Mouse (Mus musculus): ENCODE measurements around the gene Notum. TPM values are rescaled to one million over a fixed set of nuclear protein-coding genes. Genes with fewer than 3 reads are reported as not detected.
A peak's percentile ranks its signal among the peaks of the same experiment; 100 is the strongest.

The Notum gene
- polyA plus RNA-seq, 1 experiment: 0.63 TPM

DNA sequence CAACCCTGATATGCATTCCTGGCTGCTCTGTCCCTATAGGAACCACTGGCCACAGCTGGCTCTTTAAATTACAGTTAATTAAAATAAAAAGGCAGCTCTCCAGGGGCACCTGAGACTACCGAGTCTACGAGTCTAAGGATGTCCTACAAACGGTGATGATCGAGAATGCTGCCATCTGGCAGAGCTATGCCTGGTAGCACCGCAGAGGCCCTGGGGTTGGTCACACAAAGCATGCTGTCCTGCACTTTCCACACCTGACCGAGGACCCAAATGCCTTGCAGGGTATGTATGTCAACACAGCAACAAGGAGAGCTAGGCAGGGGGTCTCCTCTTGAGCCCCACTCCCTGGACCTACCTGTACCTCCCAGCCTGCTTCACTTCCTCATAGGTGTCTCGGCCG is 47.0 kb downstream of the Notum start:
- Histone ChIP-seq H3K27ac (ENCODE audit: insufficient read depth, low read length) (no peak overlapping the region), H3K4me1 (ENCODE audit: control insufficient read depth, insufficient read depth, low read length) (0 out of 2 replicates have a peak, but pooled peaks cover 3% of the 10 kb centered on the region), H3K4me3 (ENCODE audit: insufficient read depth, low read length) (no peak overlapping the region)
- no peak for TF ChIP-seq POLR2A (IDR thresholded peaks at IDR 0.05; ENCODE audit: low read depth, low read length)
- TF ChIP-seq CTCF (IDR thresholded peaks at IDR 0.05; ENCODE audit: borderline replicate concordance, insufficient read depth, low read length): no peak

DNA sequence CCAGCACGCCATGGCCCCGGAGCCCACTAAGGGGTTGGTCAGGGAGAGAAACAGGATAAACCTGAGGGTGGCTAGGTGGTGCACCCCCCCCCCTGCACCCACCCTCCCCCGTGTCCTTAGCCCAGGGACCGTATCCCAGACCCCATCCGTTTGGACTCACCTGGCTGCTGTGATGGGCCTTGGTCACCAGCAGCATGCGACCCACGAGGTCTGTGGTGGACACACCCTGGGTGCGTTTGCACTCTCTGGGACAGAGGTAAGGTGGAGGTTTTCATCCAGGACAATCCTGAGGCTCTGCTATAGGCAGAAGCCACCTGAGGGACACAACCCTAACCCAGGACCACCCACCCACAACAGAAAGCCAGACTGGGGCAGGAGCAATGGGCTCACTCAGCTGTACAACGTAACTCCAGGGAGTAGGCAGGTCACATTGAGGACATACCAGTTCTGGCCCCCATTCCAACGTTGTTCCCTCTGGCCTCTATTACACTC is 47.4 kb downstream of the Notum start:
- no peak overlapping the region for H3K4me3 ChIP-seq (ENCODE audit: insufficient read depth, low read length)
- TF ChIP-seq POLR2A (IDR thresholded peaks at IDR 0.05; ENCODE audit: low read depth, low read length) (no peak), CTCF (IDR thresholded peaks at IDR 0.05; ENCODE audit: borderline replicate concordance, insufficient read depth, low read length) (no peak)
- H3K27ac ChIP-seq (ENCODE audit: insufficient read depth, low read length): no peak overlapping the region
- 0 out of 2 replicates have a peak, but pooled peaks cover 7% of the 10 kb centered on the region for H3K4me1 ChIP-seq (ENCODE audit: control insufficient read depth, insufficient read depth, low read length)

DNA sequence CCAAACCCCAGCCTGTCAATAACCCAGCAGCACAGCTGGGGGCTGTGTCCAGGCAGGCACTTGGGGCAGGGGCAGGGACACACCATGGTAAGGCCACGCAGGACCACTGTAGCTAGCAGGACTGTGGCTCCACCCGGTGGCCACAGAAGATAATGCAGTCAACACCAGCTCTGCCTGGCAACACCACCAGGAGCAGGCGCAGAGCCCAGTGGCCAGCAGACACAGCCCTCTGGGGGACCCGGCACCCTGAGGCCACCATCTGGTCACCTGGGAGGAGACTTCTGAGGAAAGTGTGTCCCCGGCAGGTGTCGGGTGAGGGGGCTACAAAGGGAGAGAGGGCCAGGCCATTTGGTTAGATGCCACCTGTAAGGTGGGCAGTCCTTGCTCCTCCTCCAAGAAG is 48.2 kb downstream of the Notum start:
- H3K4me1 ChIP-seq (ENCODE audit: control insufficient read depth, insufficient read depth, low read length): 0 out of 2 replicates have a peak, but pooled peaks cover 11% of the 10 kb centered on the region
- TF ChIP-seq CTCF (IDR thresholded peaks at IDR 0.05; ENCODE audit: borderline replicate concordance, insufficient read depth, low read length) (peak; percentile 85), POLR2A (IDR thresholded peaks at IDR 0.05; ENCODE audit: low read depth, low read length) (no peak)
- no peak overlapping the region for H3K4me3 ChIP-seq (ENCODE audit: insufficient read depth, low read length)
- no peak overlapping the region for H3K27ac ChIP-seq (ENCODE audit: insufficient read depth, low read length)

DNA sequence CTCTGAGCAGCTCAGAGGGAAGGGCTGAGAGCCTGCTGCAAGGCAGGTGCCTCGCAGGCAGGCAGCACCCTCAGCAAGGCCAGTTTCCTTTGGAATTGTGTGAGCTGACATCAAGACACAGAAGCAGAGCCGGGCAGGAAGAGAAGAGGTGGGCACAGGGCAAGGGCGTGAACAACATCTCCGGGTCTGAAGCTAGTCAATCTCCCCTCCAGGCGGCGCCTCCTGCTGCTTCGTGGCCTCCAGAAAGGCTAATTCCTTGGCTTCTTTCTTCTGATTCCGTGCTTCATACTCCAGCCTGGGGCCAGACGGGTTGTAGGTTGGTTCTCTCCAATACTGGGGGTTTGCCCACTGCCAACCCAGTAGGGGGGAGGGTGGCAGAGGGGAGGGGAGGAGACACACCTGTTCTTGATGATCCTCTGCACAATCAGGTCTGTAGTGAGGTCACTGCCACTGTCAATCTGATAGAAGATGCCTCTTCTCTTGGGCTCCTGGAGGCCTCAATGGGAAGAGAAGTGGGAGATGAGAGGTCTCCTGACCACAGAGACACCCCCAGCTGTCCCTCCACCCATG is 50.4 kb downstream of the Notum start:
- TF ChIP-seq POLR2A (IDR thresholded peaks at IDR 0.05; ENCODE audit: low read depth, low read length): no peak
- no peak for TF ChIP-seq CTCF (IDR thresholded peaks at IDR 0.05; ENCODE audit: borderline replicate concordance, insufficient read depth, low read length)
- no peak overlapping the region for H3K27ac ChIP-seq (ENCODE audit: insufficient read depth, low read length)
- 0 out of 2 replicates have a peak, but pooled peaks cover 13% of the 10 kb centered on the region for H3K4me1 ChIP-seq (ENCODE audit: control insufficient read depth, insufficient read depth, low read length)
- H3K4me3 ChIP-seq (ENCODE audit: insufficient read depth, low read length): no peak overlapping the region

DNA sequence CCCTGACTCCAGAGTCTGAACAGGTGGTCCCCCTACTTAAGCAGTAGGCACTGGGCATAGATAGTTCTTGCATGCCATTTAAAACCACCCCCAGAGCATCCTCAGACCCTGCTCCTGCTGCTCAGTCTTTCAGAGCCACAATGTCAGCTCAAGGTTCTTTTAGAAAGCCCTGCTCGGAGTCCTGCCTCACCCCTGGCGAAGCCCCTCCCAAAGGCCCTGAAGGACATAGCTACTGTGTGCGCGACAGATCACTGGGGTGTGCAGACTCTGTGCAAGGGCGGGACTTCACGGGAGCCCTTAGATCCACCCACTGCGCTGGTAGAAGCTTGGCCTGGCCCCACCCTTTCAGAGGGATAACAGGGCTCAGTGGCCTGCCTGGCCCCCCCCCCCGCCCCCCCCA is 51.7 kb downstream of the Notum start:
- no peak overlapping the region for H3K27ac ChIP-seq (ENCODE audit: insufficient read depth, low read length)
- H3K4me3 ChIP-seq (ENCODE audit: insufficient read depth, low read length): no peak overlapping the region
- H3K4me1 ChIP-seq (ENCODE audit: control insufficient read depth, insufficient read depth, low read length): 0 out of 2 replicates have a peak, but pooled peaks cover 13% of the 10 kb centered on the region
- no peak for TF ChIP-seq POLR2A (IDR thresholded peaks at IDR 0.05; ENCODE audit: low read depth, low read length)
- no peak for TF ChIP-seq CTCF (IDR thresholded peaks at IDR 0.05; ENCODE audit: borderline replicate concordance, insufficient read depth, low read length)

DNA sequence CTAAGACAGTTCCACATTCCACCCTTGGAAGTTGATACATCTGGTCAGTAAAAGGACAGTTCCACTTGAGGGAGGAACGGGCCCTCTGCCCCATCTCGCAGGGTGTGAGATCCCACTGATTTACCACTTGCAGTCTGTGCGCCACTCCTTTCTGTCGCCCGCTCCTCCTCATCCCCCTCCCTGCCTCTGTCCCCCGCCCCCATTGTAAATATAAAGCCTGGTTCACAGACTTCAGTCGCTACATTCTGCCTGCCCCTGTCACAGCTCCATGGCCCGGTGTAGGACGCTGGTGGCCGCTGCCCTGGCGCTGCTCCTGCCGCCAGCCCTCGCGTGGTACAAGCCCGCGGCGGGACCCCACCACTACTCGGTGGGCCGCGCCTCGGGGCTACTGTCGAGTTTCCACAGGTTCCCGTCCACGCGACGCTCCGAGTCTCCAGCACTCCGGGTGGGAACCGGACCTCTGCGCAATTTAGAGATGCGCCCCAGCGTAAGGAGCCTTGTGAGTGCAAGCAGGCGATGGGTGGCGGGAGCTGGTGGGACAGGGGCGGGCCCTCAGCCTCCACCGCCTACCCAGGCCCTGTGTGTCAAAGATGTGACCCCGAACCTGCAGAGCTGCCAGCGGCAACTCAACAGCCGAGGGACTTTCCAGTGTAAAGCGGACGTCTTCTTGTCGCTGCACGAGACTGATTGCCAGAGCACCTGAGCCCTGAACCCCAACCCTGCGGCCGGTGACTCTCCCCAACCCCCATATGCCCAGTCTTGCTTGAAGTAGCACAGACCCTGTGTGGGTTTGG is 52.5 kb downstream of the Notum start, which contains the start of gene Npb:
TSS of gene Npb (plus strand) at position 237 of the 794 bp plus-strand sequence.
- TF ChIP-seq CTCF (IDR thresholded peaks at IDR 0.05; ENCODE audit: borderline replicate concordance, insufficient read depth, low read length): no peak
- no peak for TF ChIP-seq POLR2A (IDR thresholded peaks at IDR 0.05; ENCODE audit: low read depth, low read length)
- 0 out of 2 replicates have a peak, but pooled peaks cover 13% of the 10 kb centered on the region for H3K4me1 ChIP-seq (ENCODE audit: control insufficient read depth, insufficient read depth, low read length)
- H3K27ac ChIP-seq (ENCODE audit: insufficient read depth, low read length): no peak within 1 kb of the TSS
- H3K4me3 ChIP-seq (ENCODE audit: insufficient read depth, low read length): no peak within 1 kb of the TSS

DNA sequence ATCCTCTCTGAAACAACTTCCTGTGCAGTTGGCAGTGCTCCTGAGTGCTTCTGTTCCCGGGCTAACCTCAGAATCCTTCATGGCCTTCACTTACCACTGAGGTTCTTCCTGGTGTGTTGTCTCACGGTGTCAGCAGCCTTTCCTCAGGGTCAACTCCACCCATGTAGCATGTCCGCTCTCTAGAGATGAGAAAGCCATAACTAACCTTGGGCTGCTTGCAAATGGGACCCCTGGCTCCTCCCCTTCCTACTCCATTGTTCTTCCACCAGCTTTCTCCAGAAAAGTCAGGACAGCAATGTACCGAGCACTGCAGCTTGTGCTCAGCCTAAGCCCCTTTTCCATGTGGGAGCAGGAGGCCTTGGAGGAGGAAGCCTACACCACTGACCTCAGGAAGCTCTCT is 54.2 kb downstream of the Notum start:
- Histone ChIP-seq H3K27ac (ENCODE audit: insufficient read depth, low read length) (no peak overlapping the region), H3K4me1 (ENCODE audit: control insufficient read depth, insufficient read depth, low read length) (0 out of 2 replicates have a peak, but pooled peaks cover 13% of the 10 kb centered on the region), H3K4me3 (ENCODE audit: insufficient read depth, low read length) (no peak overlapping the region)
- TF ChIP-seq CTCF (IDR thresholded peaks at IDR 0.05; ENCODE audit: borderline replicate concordance, insufficient read depth, low read length) (no peak), POLR2A (IDR thresholded peaks at IDR 0.05; ENCODE audit: low read depth, low read length) (no peak)

DNA sequence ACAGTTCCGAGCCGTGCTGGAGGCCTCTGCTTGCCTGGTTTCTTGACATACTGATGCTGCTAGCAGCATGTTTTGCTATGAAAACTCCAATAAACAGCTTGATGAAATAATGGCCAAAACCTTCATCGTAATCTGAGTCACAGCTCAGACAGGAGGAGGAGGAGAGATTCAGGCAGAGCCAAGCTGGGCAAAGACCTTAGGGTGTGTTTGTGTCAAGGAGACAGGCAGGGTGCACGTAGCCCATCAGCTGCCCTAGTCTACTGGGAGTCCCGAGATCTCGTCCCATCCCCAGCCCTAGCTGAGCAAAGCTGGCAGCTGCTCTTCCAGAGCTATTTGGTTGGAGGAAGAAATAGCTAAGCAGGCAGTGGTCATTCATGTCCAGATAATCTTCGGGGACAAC is 55.3 kb downstream of the Notum start:
- TF ChIP-seq CTCF (IDR thresholded peaks at IDR 0.05; ENCODE audit: borderline replicate concordance, insufficient read depth, low read length): no peak
- TF ChIP-seq POLR2A (IDR thresholded peaks at IDR 0.05; ENCODE audit: low read depth, low read length): no peak
- H3K4me1 ChIP-seq (ENCODE audit: control insufficient read depth, insufficient read depth, low read length): 0 out of 2 replicates have a peak, but pooled peaks cover 13% of the 10 kb centered on the region
- H3K4me3 ChIP-seq (ENCODE audit: insufficient read depth, low read length): no peak overlapping the region
- H3K27ac ChIP-seq (ENCODE audit: insufficient read depth, low read length): no peak overlapping the region

Other genes with a start within 250 kb of the Notum start
- 76.1 and 81.6 TPM in 2 replicates for gene Nploc4, start 223.5 kb downstream of the Notum start, polyA plus RNA-seq (2011; ENCODE audit: insufficient read length, low read depth, missing spikeins)
- not detected in 2 replicates for gene Tspan10, start 218.5 kb downstream of the Notum start, polyA plus RNA-seq (2011; ENCODE audit: insufficient read length, low read depth, missing spikeins)
- gene Pde6g, start 207.7 kb downstream of the Notum start, polyA plus RNA-seq (2011; ENCODE audit: insufficient read length, low read depth, missing spikeins): not detected in 2 replicates
- 5.6 TPM in 2 replicates for gene Oxld1, start 203.1 kb downstream of the Notum start, polyA plus RNA-seq (2011; ENCODE audit: insufficient read length, low read depth, missing spikeins)
- 18.9 and 27.3 TPM in 2 replicates for gene Ccdc137, start 203.1 kb downstream of the Notum start, polyA plus RNA-seq (2011; ENCODE audit: insufficient read length, low read depth, missing spikeins)
- gene Arl16, start 193.6 kb downstream of the Notum start, polyA plus RNA-seq (2011; ENCODE audit: insufficient read length, low read depth, missing spikeins): 24.0 and 30.7 TPM in 2 replicates
- 51.1 and 58.0 TPM in 2 replicates for gene Mrpl12, start 176.6 kb downstream of the Notum start, polyA plus RNA-seq (2011; ENCODE audit: insufficient read length, low read depth, missing spikeins)
- gene Slc25a10, start 169.3 kb downstream of the Notum start, polyA plus RNA-seq (2011; ENCODE audit: insufficient read length, low read depth, missing spikeins): 22.0 and 22.4 TPM in 2 replicates
- gene Gcgr, start 130.5 kb downstream of the Notum start, polyA plus RNA-seq (2011; ENCODE audit: insufficient read length, low read depth, missing spikeins): not detected in 2 replicates
- 65.4 and 90.1 TPM in 2 replicates for gene Mcrip1, start 111.4 kb downstream of the Notum start, polyA plus RNA-seq (2011; ENCODE audit: insufficient read length, low read depth, missing spikeins)
- gene Ppp1r27, start 110.0 kb downstream of the Notum start, polyA plus RNA-seq (2011; ENCODE audit: insufficient read length, low read depth, missing spikeins): not detected in 2 replicates
- gene P4hb, start 87.9 kb downstream of the Notum start, polyA plus RNA-seq (2011; ENCODE audit: insufficient read length, low read depth, missing spikeins): 846 and 907 TPM in 2 replicates
- 500 and 534 TPM in 2 replicates for gene Arhgdia, start 79.6 kb downstream of the Notum start, polyA plus RNA-seq (2011; ENCODE audit: insufficient read length, low read depth, missing spikeins)
- gene Alyref, start 62.8 kb downstream of the Notum start, polyA plus RNA-seq (2011; ENCODE audit: insufficient read length, low read depth, missing spikeins): 112 and 150 TPM in 2 replicates
- 78.0 and 87.2 TPM in 2 replicates for gene Anapc11, start 62.8 kb downstream of the Notum start, polyA plus RNA-seq (2011; ENCODE audit: insufficient read length, low read depth, missing spikeins)
- gene Npb, start 52.7 kb downstream of the Notum start, polyA plus RNA-seq (2011; ENCODE audit: insufficient read length, low read depth, missing spikeins): not detected in 2 replicates
- 39.5 and 45.2 TPM in 2 replicates for gene Pcyt2, start 43.2 kb downstream of the Notum start, polyA plus RNA-seq (2011; ENCODE audit: insufficient read length, low read depth, missing spikeins)
- gene Sirt7, start 35.9 kb downstream of the Notum start, polyA plus RNA-seq (2011; ENCODE audit: insufficient read length, low read depth, missing spikeins): 15.9 and 19.2 TPM in 2 replicates
- gene Mafg, start 27.6 kb downstream of the Notum start, polyA plus RNA-seq (2011; ENCODE audit: insufficient read length, low read depth, missing spikeins): 39.4 and 43.9 TPM in 2 replicates
- 44.5 and 59.0 TPM in 2 replicates for gene Pycr1, start 17.4 kb downstream of the Notum start, polyA plus RNA-seq (2011; ENCODE audit: insufficient read length, low read depth, missing spikeins)
- gene Myadml2, start 13.0 kb downstream of the Notum start, polyA plus RNA-seq (2011; ENCODE audit: insufficient read length, low read depth, missing spikeins): not detected in 2 replicates
- gene Aspscr1, start 11.8 kb upstream of the Notum start, polyA plus RNA-seq (2011; ENCODE audit: insufficient read length, low read depth, missing spikeins): 49.8 and 53.9 TPM in 2 replicates
- gene Cenpx, start 52.6 kb upstream of the Notum start, polyA plus RNA-seq (2011; ENCODE audit: insufficient read length, low read depth, missing spikeins): 42.8 and 44.1 TPM in 2 replicates
- 16.1 and 17.8 TPM in 2 replicates for gene Lrrc45, start 52.8 kb upstream of the Notum start, polyA plus RNA-seq (2011; ENCODE audit: insufficient read length, low read depth, missing spikeins)
- gene Rac3, start 60.3 kb upstream of the Notum start, polyA plus RNA-seq (2011; ENCODE audit: insufficient read length, low read depth, missing spikeins): 16.0 and 20.8 TPM in 2 replicates
- 31.6 and 52.4 TPM in 2 replicates for gene Dcxr, start 66.1 kb upstream of the Notum start, polyA plus RNA-seq (2011; ENCODE audit: insufficient read length, low read depth, missing spikeins)
- gene Cbr2, start 70.9 kb upstream of the Notum start, polyA plus RNA-seq (2011; ENCODE audit: insufficient read length, low read depth, missing spikeins): 27.8 and 30.7 TPM in 2 replicates
- gene Hmga1b, start 101.6 kb upstream of the Notum start, polyA plus RNA-seq (2011; ENCODE audit: insufficient read length, low read depth, missing spikeins): 1.3 and 15.2 TPM in 2 replicates
- gene Rfng, start 123.0 kb upstream of the Notum start, polyA plus RNA-seq (2011; ENCODE audit: insufficient read length, low read depth, missing spikeins): 12.8 and 13.0 TPM in 2 replicates
- 103 and 112 TPM in 2 replicates for gene Gps1, start 123.1 kb upstream of the Notum start, polyA plus RNA-seq (2011; ENCODE audit: insufficient read length, low read depth, missing spikeins)
- 23.7 and 24.0 TPM in 2 replicates for gene Dus1l, start 135.2 kb upstream of the Notum start, polyA plus RNA-seq (2011; ENCODE audit: insufficient read length, low read depth, missing spikeins)
- 61.2 and 72.6 TPM in 2 replicates for gene Fasn, start 163.4 kb upstream of the Notum start, polyA plus RNA-seq (2011; ENCODE audit: insufficient read length, low read depth, missing spikeins)